Comparison of ENCODE assay signal across 20 mouse cellular contexts in the genomic region with DNA sequence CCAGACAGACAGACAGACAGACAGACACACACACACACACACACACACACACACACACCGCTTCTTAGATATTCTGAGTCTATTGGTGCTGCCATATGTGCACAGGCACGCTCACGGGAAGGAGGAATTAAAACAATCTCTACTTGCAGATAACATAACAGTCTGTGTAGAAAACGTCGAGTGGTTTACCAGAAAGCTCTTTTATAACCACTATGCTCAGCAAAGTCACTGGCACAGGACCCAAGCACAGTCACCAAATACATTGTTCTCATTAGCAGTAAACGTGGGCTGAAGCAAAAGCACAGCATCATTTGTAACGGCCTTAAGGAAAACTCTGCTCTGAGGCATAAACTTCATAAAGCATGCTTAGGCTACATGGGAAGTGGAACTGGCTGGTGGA. TPM values are rescaled to one million over a fixed set of nuclear protein-coding genes. Genes with fewer than 3 reads are reported as not detected.
DNase-seq lines count a peak whose midpoint lies in the region; ATAC-seq lines count a peak whose summit lies in the region.
"Had no signal": no experiment of that assay in that cellular context is flagged by ENCODE, and none has a peak within 500 bp of the region (broad histone marks: within the 10 kb centered on the region; RNA-seq: fewer than 3 reads in every experiment).

No protein-coding gene starts in this region.

- H3K4me1 ChIP-seq in heart, embryonic 14.5 days (ENCODE audit: control insufficient read depth in 2 of 2, insufficient read depth in 2 of 2, low read length in 2 of 2) = peaks cover 24 to 73% of the 10 kb centered on the region in 2 experiments

- H3K4me2 ChIP-seq in heart, embryonic 14.5 days (ENCODE audit: low read length) = no peak overlapping the region
- H3K4me2 ChIP-seq: kidney, embryonic 15.5 days; limb, embryonic 12.5 days; stomach, embryonic 15.5 days had no signal

- H3K36me3 ChIP-seq in heart, embryonic 14.5 days (ENCODE audit: control insufficient read depth, insufficient read depth, low read length) = no peaks in the 10 kb centered on the region
- H3K36me3 ChIP-seq: kidney, embryonic 15.5 days; stomach, embryonic 15.5 days had no signal

- intact Hi-C loops in heart, postnatal 25 days (cut with DNase I) = no loop called here

- H3K4me3 ChIP-seq in heart, embryonic 14.5 days (ENCODE audit: control insufficient read depth in 1 of 2, insufficient read depth in 1 of 2, low read depth in 1 of 2, low read length in 2 of 2) = no peak overlapping the region
- H3K4me3 ChIP-seq: heart, embryonic 10.5 days; kidney, embryonic 15.5 days; limb, embryonic 12.5 days; midbrain, embryonic 10.5 days; stomach, embryonic 15.5 days had no signal

- H3K27ac ChIP-seq in heart, embryonic 14.5 days (replicated peaks in 1 of 2; ENCODE audit: control insufficient read depth in 1 of 2, insufficient read depth in 1 of 2, low read depth in 2 of 2, low read length in 2 of 2) = peak overlapping the region; percentile 42 to 49; a peak in 3 of 4 replicates
- H3K27ac ChIP-seq: heart, embryonic 10.5 days; kidney, embryonic 15.5 days; limb, embryonic 12.5 days; midbrain, embryonic 10.5 days; stomach, embryonic 15.5 days had no signal

- WGBS in heart, embryonic 14.5 days = 21% methylated on average over 7 of the region's 7 CpGs

- H3K9ac ChIP-seq in heart, embryonic 14.5 days (ENCODE audit: low read length) = no peak overlapping the region
- H3K9ac ChIP-seq: kidney, embryonic 15.5 days; limb, embryonic 12.5 days; stomach, embryonic 15.5 days had no signal

- no peak for ATAC-seq in heart, embryonic 14.5 days (ENCODE audit: insufficient number of reproducible peaks, insufficient read depth, low FRiP score, low read depth)
- ATAC-seq: hindbrain, embryonic 16.5 days; intestine, embryonic 16.5 days had no signal

- H3K27me3 ChIP-seq in heart, embryonic 14.5 days (ENCODE audit: control insufficient read depth, insufficient read depth, low read length) = no peaks in the 10 kb centered on the region
- H3K27me3 ChIP-seq: kidney, embryonic 15.5 days; limb, embryonic 12.5 days; stomach, embryonic 15.5 days had no signal

- H3K9me3 ChIP-seq in heart, embryonic 14.5 days (ENCODE audit: control insufficient read depth, low read length) = no peaks in the 10 kb centered on the region
- H3K9me3 ChIP-seq: heart, embryonic 10.5 days; kidney, embryonic 15.5 days; limb, embryonic 12.5 days; midbrain, embryonic 10.5 days; stomach, embryonic 15.5 days had no signal

- DNase-seq in heart, postnatal 25 days (ENCODE audit: low spot score) = no peak
- peak; percentile 54 to 62 for DNase-seq in layer of hippocampus, adult 8-10 months (ENCODE audit: low spot score in 2 of 2)
- no peak for DNase-seq in layer of hippocampus, adult 9-10 months (ENCODE audit: low spot score)
- DNase-seq in brain, adult 2 months (ENCODE audit: low read depth, low spot score) = peak; percentile 70
- peak; percentile 72 for DNase-seq in layer of hippocampus, adult 9-11 months
- DNase-seq in embryo, embryonic 11 days = no peak
- DNase-seq: cerebellum, postnatal 10 days; gastrocnemius, postnatal 14 days; lung, adult 18-20 months; lung, postnatal 36 days; retina, postnatal 1 day; thymus, adult 2 months had no signal

RNA-seq across cellular contexts. Expression of a gene that starts 6.1 kb away (rescaled TPM):
- polyA plus RNA-seq in heart, embryonic 14.5 days (2014; fragmentation: Nextera tagmentation; extraction: Ambion mirVana) = 46.4 and 53.8 TPM in 2 replicates
- total RNA-seq in heart, postnatal 25 days (2021) = 10 to 100 TPM; 89.2 to 97.2 TPM
- 100 to 1,000 TPM in 1 of 4 experiments, 10 to 100 TPM in 3; 84.5 to 102 (median 90.0) TPM for total RNA-seq in layer of hippocampus, adult 8-10 months (2022)

Comparison
In these comparisons a context has a peak if more than half of its experiments do, and no peak if none do; other contexts are left out.
1. DNase-seq: peak in layer of hippocampus, adult 8-10 months (2 of 2), brain, adult 2 months (single experiment) and layer of hippocampus, adult 9-11 months (single experiment); none in heart, postnatal 25 days (single experiment), layer of hippocampus, adult 9-10 months (single experiment) and embryo, embryonic 11 days (single experiment).